Mouse (Mus musculus) limb, embryonic 15.5 days (tissue): ENCODE data around the gene Zc3h7b. TPM values are rescaled to one million over a fixed set of nuclear protein-coding genes. Genes with fewer than 3 reads are reported as not detected.
"Not testable (repeated sequence)": the region's sequence is repeated elsewhere in the genome, so short reads cannot be mapped to it uniquely, and the experiment has no call there.

Experiments used
- ATAC-seq: fragments of 200-750 bp; cut with Nextera tagmentation; 2 replicates; pipeline ENCODE4 v1.8.0; 2017; ENCODE audit warnings: low read depth, moderate TSS enrichment; ENCODE audit not compliant: insufficient number of reproducible peaks, low FRiP score, low TSS enrichment
- H3K27ac ChIP-seq: fragments of 300-500 bp; sonication (generic); 2 replicates; pipeline ENCODE4 v1.5.1; 2015; ENCODE audit warnings: moderate library complexity, mild to moderate bottlenecking, inconsistent platforms
- H3K27me3 ChIP-seq: fragments of 300-500 bp; sonication (generic); 2 replicates; pipeline ENCODE4 v1.6.1; 2015; ENCODE audit warnings: inconsistent platforms
- H3K36me3 ChIP-seq: fragments of 300-500 bp; sonication (generic); 2 replicates; pipeline ENCODE4 v1.6.1; 2015; ENCODE audit warnings: inconsistent platforms
- H3K4me1 ChIP-seq: fragments of 300-500 bp; sonication (generic); 2 replicates; pipeline ENCODE4 v1.6.1; 2015; ENCODE audit warnings: inconsistent platforms
- H3K4me2 ChIP-seq: fragments of 300-500 bp; sonication (generic); 2 replicates; pipeline ENCODE4 v1.6.1; 2015; ENCODE audit warnings: mild to moderate bottlenecking, inconsistent platforms
- H3K4me3 ChIP-seq: fragments of 300-500 bp; sonication (generic); 2 replicates; pipeline ENCODE4 v1.5.1; 2015; ENCODE audit warnings: mild to moderate bottlenecking, inconsistent platforms
- H3K9ac ChIP-seq: fragments of 300-500 bp; sonication (generic); 2 replicates; pipeline ENCODE4 v1.6.1; 2015; ENCODE audit warnings: inconsistent platforms
- H3K9me3 ChIP-seq: fragments of 300-500 bp; sonication (generic); 2 replicates; pipeline ENCODE4 v1.6.1; 2016; ENCODE audit warnings: inconsistent platforms
- WGBS: fragments of 180-500 bp; shearing (Covaris S2); methylation state at CpG from one replicate; pipeline ENCODE4 v1.1.7; 2015; 5-methylcytosine and 5-hydroxymethylcytosine counted together
- polyA plus RNA-seq: library from polyadenylated mRNA; unstranded; fragments of >200 nt; fragmentation: Nextera tagmentation; extraction: Ambion mirVana; gene quantifications from 2 replicates; pipeline ENCODE4 v1.2.1, GENCODE M21; 2015

The Zc3h7b gene
- polyA plus RNA-seq = 28.7 and 28.9 TPM in 2 replicates

DNA sequence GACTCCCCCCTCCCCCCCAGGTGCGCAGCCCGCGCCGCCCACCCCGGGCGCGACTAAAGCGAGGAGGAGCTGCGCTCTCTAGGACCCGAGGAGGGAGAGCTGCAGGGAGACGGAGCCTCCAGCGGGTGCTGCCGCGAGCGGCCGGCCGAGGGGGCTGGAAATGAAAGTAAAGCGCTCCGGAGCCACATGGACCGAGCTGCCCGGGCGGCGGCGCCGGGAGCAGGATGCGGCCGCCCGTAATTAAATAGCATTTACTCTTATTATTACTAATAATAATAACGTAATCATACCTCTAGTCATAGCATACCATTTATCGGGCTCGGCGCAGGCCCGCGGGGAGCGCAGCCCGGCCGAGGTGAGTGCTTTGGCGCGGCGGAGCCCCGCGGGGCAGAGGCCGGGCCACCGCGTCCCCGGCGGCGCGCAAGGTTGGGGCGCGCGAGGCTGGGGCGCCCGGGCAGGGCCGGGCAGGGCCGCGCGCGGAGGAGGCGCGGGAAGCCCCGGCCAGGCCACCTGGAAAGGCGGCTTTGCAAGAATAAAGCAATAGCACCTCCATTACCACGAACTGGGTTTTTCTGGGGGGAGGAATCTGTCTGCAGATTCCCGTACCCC lies at the start of gene Zc3h7b, which contains the start of gene Rangap1:
Gene Zc3h7b, plus strand, starts transcription at position 66 of the 609 bp plus-strand sequence.
Gene Rangap1, minus strand, starts transcription at position 539 of the 609 bp plus-strand sequence.
- Histone ChIP-seq H3K4me2 (peak within 1 kb of the TSS; percentile 79), H3K27me3 (no peaks in the 10 kb centered on the region), H3K4me1 (peaks cover 15% of the 10 kb centered on the region), H3K36me3 (no peaks in the 10 kb centered on the region), H3K9ac (peak within 1 kb of the TSS; percentile 94), H3K9me3 (no peaks in the 10 kb centered on the region), H3K4me3 (peak within 1 kb of the TSS; percentile 98), H3K27ac (peak within 1 kb of the TSS; percentile 94)
- peak; percentile 74 for ATAC-seq
- WGBS = under 1% methylated on average over 63 of the region's 65 CpGs

GRCm38 (mm10) chr15:81697175-81697574 lies 47.7 kb upstream of the Zc3h7b start, which contains the start of gene Chadl:
TSS of gene Chadl (minus strand) at chr15:81697287.
- Histone ChIP-seq H3K27ac (peak within 1 kb of the TSS; percentile 72), H3K4me2 (peak within 1 kb of the TSS; percentile 21), H3K4me3 (peak within 1 kb of the TSS; percentile 25), H3K9me3 (no peaks in the 10 kb centered on the region), H3K36me3 (0 out of 2 replicates have a peak, but pooled peaks cover 2% of the 10 kb centered on the region), H3K27me3 (peaks cover 25% of the 10 kb centered on the region), H3K4me1 (peaks cover 32% of the 10 kb centered on the region), H3K9ac (no peak within 1 kb of the TSS)
- peak; percentile 42; the same call in 1 of the 2 replicates for ATAC-seq
- WGBS = 53% methylated on average over 7 of the region's 7 CpGs

DNA sequence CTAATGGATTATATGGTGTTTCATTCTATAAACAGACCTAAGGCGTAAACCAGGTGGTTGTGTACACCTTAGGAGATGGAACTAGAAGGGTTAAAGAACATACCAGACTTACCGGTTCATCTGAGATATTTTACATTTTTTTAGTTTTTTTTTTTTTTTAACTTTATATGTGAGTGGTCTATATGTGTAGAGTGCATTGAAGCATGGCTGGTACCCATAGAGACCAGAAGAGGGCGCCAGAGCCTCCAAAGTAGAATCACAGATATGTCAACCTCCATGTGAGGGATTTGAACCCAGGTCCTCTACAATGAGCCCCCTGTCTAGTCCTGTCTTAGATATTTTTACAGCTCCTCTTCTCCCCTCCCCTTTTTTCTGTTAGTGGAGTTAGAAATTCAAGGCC lies 47.0 kb upstream of the Zc3h7b start:
- Histone ChIP-seq H3K9ac (no peak overlapping the region), H3K4me2 (no peak overlapping the region), H3K27ac (peak overlapping the region; percentile 72; the same call in 1 of the 2 replicates), H3K27me3 (peaks cover 18% of the 10 kb centered on the region), H3K9me3 (no peaks in the 10 kb centered on the region), H3K4me1 (peaks cover 27% of the 10 kb centered on the region), H3K4me3 (no peak overlapping the region), H3K36me3 (peaks cover 3% of the 10 kb centered on the region; the same call in 1 of the 2 replicates)
- 38% methylated on average over 3 of the region's 3 CpGs for WGBS
- no peak for ATAC-seq

DNA sequence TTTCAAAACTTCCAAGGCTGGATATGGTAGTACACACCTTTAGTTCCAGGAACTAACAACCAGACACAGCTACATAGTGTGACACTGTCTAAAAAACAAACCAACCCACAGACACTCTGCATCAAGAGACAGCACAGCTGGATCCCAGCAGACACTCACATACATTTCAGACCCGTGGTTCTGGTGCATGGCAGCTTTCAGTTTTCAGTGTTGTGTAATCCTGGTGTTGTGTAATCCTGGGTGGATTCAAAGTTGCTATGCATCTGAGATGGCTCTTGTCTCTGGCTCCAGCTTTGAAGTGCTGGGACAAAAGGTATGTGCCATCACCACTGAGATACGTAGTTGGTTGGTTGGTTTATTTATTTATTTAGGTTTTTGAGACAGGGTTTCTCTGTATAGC lies 46.3 kb upstream of the Zc3h7b start:
- 67% methylated on average over 2 of the region's 2 CpGs for WGBS
- Histone ChIP-seq H3K27me3 (peaks cover 11% of the 10 kb centered on the region; the same call in 1 of the 2 replicates), H3K4me1 (peaks cover 20% of the 10 kb centered on the region), H3K27ac (no peak overlapping the region), H3K4me2 (no peak overlapping the region), H3K9ac (no peak overlapping the region), H3K36me3 (peaks cover 5% of the 10 kb centered on the region), H3K4me3 (no peak overlapping the region), H3K9me3 (no peaks in the 10 kb centered on the region)
- no peak for ATAC-seq

DNA sequence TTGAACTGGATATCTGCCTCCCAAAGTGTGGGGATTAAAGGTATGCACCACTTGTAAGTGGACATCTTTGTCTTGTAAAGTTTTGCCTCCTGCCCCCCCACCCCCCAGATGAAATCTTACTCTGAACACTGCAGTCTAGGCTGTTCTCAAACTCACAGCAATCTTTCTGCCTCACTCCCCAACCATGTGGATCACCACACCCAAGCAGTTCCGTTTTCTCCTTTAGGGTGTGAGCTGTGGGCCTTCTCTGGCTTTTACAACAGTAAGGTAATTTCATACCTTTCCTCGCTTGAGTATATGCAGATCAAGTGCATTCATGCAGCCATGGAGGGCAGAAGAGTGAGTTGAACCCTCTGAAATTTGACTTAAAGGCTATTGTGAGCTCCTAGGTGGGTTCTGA lies 44.7 kb upstream of the Zc3h7b start:
- Histone ChIP-seq H3K4me1 (peaks cover 4% of the 10 kb centered on the region; the same call in 1 of the 2 replicates), H3K27me3 (0 out of 2 replicates have a peak, but pooled peaks cover 4% of the 10 kb centered on the region), H3K9me3 (no peaks in the 10 kb centered on the region), H3K4me2 (no peak overlapping the region), H3K9ac (no peak overlapping the region), H3K4me3 (no peak overlapping the region), H3K27ac (no peak overlapping the region), H3K36me3 (peaks cover 21% of the 10 kb centered on the region)
- WGBS = 55% methylated on average over 2 of the region's 2 CpGs
- no peak for ATAC-seq

DNA sequence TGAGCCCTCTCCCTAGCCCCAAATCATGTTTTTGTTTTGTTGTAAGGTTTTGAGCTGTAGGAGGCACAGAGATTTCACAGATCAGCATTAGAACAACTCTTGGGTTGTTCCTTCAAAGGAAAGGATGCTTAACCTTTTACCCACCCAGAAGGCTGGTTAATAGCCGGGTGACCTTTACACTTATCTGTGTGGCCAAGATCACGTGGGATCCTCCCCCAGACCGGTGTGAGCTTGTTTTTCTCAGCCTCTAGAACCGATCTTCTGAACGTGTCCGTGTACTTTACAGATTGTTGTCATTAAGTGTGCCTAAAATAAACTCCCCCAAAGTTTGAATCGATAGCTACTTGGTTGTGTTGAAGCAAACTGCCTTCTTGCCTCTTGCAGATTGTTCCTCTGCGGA lies 44.3 kb upstream of the Zc3h7b start:
- no peak for ATAC-seq
- no peak overlapping the region for H3K4me2 ChIP-seq
- no peak overlapping the region for H3K4me3 ChIP-seq
- H3K36me3 ChIP-seq = peaks cover 25% of the 10 kb centered on the region
- no peak overlapping the region for H3K27ac ChIP-seq
- H3K9me3 ChIP-seq = no peaks in the 10 kb centered on the region
- H3K27me3 ChIP-seq = 0 out of 2 replicates have a peak, but pooled peaks cover 4% of the 10 kb centered on the region
- 72% methylated on average over 8 of the region's 8 CpGs for WGBS
- H3K4me1 ChIP-seq = 0 out of 2 replicates have a peak, but pooled peaks cover 4% of the 10 kb centered on the region
- no peak overlapping the region for H3K9ac ChIP-seq

GRCm38 (mm10) chr15:81701350-81701749 lies 43.5 kb upstream of the Zc3h7b start:
- not testable (repeated sequence) for H3K9ac ChIP-seq, H3K4me2 ChIP-seq, ATAC-seq, H3K27ac ChIP-seq, H3K9me3 ChIP-seq, H3K4me1 ChIP-seq, H3K4me3 ChIP-seq, H3K27me3 ChIP-seq
- WGBS = 75% methylated on average over 4 of the region's 4 CpGs
- peaks cover 33% of the 10 kb centered on the region for H3K36me3 ChIP-seq

GRCm38 (mm10) chr15:81702306-81703093 lies 42.4 kb upstream of the Zc3h7b start:
- ATAC-seq = no peak
- Histone ChIP-seq H3K4me1 (no peaks in the 10 kb centered on the region), H3K4me2 (no peak overlapping the region), H3K9ac (no peak overlapping the region), H3K27me3 (no peaks in the 10 kb centered on the region), H3K4me3 (no peak overlapping the region), H3K9me3 (no peaks in the 10 kb centered on the region), H3K36me3 (peaks cover 35% of the 10 kb centered on the region), H3K27ac (no peak overlapping the region)
- 86% methylated on average over 13 of the region's 13 CpGs for WGBS

GRCm38 (mm10) chr15:81703094-81703489 lies 41.8 kb upstream of the Zc3h7b start:
- H3K4me3 ChIP-seq = no peak overlapping the region
- H3K27ac ChIP-seq = no peak overlapping the region
- no peaks in the 10 kb centered on the region for H3K9me3 ChIP-seq
- H3K27me3 ChIP-seq = no peaks in the 10 kb centered on the region
- no peaks in the 10 kb centered on the region for H3K4me1 ChIP-seq
- H3K9ac ChIP-seq = no peak overlapping the region
- no peak for ATAC-seq
- 74% methylated on average over 3 of the region's 3 CpGs for WGBS
- no peak overlapping the region for H3K4me2 ChIP-seq
- peaks cover 40% of the 10 kb centered on the region for H3K36me3 ChIP-seq

DNA sequence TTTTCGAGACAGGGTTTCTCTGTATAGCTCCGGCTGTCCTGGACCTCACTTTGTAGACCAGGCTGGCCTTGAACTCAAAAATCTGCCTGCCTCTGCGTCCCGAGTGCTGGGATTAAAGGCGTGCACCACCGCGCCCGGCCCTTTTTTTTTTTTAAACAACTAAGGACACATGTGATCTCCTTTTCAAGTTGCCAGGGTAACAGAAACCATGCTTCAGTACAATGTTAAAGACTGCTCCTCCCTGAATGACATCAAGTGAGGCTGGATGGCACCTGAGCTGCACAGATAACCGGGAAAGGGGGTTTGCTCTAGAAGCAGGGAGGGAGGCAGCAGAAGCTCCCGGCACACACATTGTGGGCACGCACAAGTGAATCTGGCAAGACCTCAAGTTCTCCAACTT lies 35.9 kb upstream of the Zc3h7b start:
- ATAC-seq = no peak
- Histone ChIP-seq H3K4me2 (no peak overlapping the region), H3K36me3 (peaks cover 86% of the 10 kb centered on the region), H3K9ac (no peak overlapping the region), H3K4me3 (no peak overlapping the region), H3K27me3 (no peaks in the 10 kb centered on the region), H3K4me1 (no peaks in the 10 kb centered on the region), H3K27ac (no peak overlapping the region), H3K9me3 (no peaks in the 10 kb centered on the region)
- 94% methylated on average over 11 of the region's 11 CpGs for WGBS

- Histone ChIP-seq H3K9me3 (no peaks in the 10 kb centered on the region), H3K27ac (no peak overlapping the region), H3K36me3 (peaks cover 81% of the 10 kb centered on the region), H3K9ac (no peak overlapping the region), H3K4me2 (no peak overlapping the region), H3K27me3 (no peaks in the 10 kb centered on the region), H3K4me3 (no peak overlapping the region), H3K4me1 (no peaks in the 10 kb centered on the region)
- no peak for ATAC-seq
- WGBS = 84% methylated on average over 1 of the region's 1 CpGs
Measured at GRCm38 (mm10) chr15:81709686-81710085, 35.2 kb upstream of the Zc3h7b start.

- H3K9me3 ChIP-seq = no peaks in the 10 kb centered on the region
- no peak overlapping the region for H3K4me2 ChIP-seq
- no peak overlapping the region for H3K9ac ChIP-seq
- no peaks in the 10 kb centered on the region for H3K27me3 ChIP-seq
- H3K4me3 ChIP-seq = no peak overlapping the region
- WGBS = 80% methylated on average over 4 of the region's 4 CpGs
- H3K4me1 ChIP-seq = no peaks in the 10 kb centered on the region
- ATAC-seq = no peak
- peaks cover 79% of the 10 kb centered on the region for H3K36me3 ChIP-seq
- no peak overlapping the region for H3K27ac ChIP-seq
Measured at GRCm38 (mm10) chr15:81710801-81711200, 34.1 kb upstream of the Zc3h7b start.
